Mouse (Mus musculus): ENCODE results near the gene Acap3.

Gene Acap3

DNA sequence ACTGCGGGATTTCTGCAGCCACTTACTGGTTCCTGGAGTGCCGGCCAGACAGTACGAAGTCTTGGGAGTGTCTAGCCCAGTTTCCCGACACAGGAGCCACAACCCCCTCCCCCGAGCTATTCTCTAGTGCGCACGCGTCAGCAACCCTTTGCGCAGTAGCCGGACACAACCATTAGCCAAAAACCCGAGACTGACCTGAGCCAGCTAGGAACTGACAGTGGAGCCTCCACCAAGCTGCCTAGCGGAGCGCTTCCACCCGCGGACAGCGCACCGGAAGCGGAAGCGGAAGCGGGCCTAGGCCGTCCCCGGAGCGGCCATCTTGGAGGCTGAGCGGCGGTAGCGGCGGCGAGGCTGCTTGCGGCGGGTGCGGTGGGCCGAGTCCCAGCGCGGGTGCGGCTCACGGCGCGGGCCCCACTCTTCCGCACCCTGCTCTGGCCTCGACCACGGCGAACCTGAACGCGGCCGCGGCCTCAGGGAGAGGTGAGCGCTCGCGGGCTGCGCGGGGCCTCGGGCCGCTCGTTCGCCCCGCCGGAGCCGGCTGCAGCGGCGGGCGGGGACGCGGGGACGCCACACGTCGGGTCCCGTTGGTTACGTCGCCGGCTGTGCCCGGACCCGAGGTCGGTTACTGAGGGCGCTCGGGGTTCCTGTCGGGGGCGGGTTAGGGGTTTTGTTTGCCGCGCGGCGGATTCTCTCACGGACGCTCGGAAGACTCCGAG, 52.1 kb downstream of the Acap3 start, which contains the start of gene Ube2j2:
TSS of gene Ube2j2 (plus strand) at position 298 of the 716 bp plus-strand sequence.
- DNase-seq, result peak; percentile 95

GRCm38 (mm10) chr4:155944271-155944670, 52.6 kb downstream of the Acap3 start:
- no peak for DNase-seq

- DNase-seq, result no peak
Measured at GRCm38 (mm10) chr4:155947094-155947493, 55.5 kb downstream of the Acap3 start.

GRCm38 (mm10) chr4:155955491-155955890, 63.9 kb downstream of the Acap3 start:
- DNase-seq, result no peak
